Mouse (Mus musculus) kidney, embryonic 14.5 days (tissue): ENCODE measurements at regions not wholly inside any gene's neighbourhood (a gene's known extent, or its start where the extent isn't known, plus 50 kb on each side); places are given as distances from the start of the nearest gene placed in this dataset.

Experiments used
- ATAC-seq: fragments of 200-750 bp; cut with Nextera tagmentation; 2 replicates; pipeline ENCODE4 v1.8.0; 2017; ENCODE audit warnings: moderate number of reproducible peaks, mild to moderate bottlenecking, moderate TSS enrichment, moderate library complexity; ENCODE audit not compliant: low FRiP score, low TSS enrichment
- H3K27ac ChIP-seq: fragments of 300-500 bp; sonication (generic); 2 replicates; pipeline ENCODE4 v1.5.1; 2014; ENCODE audit warnings: low read depth, mild to moderate bottlenecking, low read length, moderate library complexity, mixed read lengths
- H3K27me3 ChIP-seq: fragments of 300-500 bp; sonication (generic); 2 replicates; pipeline ENCODE4 v1.6.1; 2014; ENCODE audit warnings: mild to moderate bottlenecking, low read length; ENCODE audit not compliant: control insufficient read depth, insufficient read depth
- H3K36me3 ChIP-seq: fragments of 300-500 bp; sonication (generic); 2 replicates; pipeline ENCODE4 v1.6.1; 2014; ENCODE audit warnings: low read length, mixed read lengths; ENCODE audit not compliant: control insufficient read depth, insufficient read depth
- H3K4me1 ChIP-seq: fragments of 300-500 bp; sonication (generic); 2 replicates; pipeline ENCODE4 v1.6.1; 2014; ENCODE audit warnings: low read length, mixed read lengths; ENCODE audit not compliant: control insufficient read depth, insufficient read depth
- H3K4me2 ChIP-seq: fragments of 300-500 bp; sonication (generic); replicated peaks from 2 replicates; pipeline ENCODE4 v1.6.1; 2014; ENCODE audit warnings: low read depth, mild to moderate bottlenecking, low read length
- H3K4me3 ChIP-seq: fragments of 300-500 bp; sonication (generic); 2 replicates; pipeline ENCODE4 v1.5.1; 2014; ENCODE audit warnings: mild to moderate bottlenecking, low read length
- H3K9ac ChIP-seq: fragments of 300-500 bp; sonication (generic); 2 replicates; pipeline ENCODE4 v1.6.1; 2014; ENCODE audit warnings: low read depth, mild to moderate bottlenecking, low read length, moderate library complexity
- H3K9me3 ChIP-seq: fragments of 300-500 bp; sonication (generic); 2 replicates; pipeline ENCODE4 v1.6.1; 2016; ENCODE audit warnings: low read length; ENCODE audit not compliant: control insufficient read depth
- WGBS: fragments of 180-500 bp; shearing (Covaris S2); extraction: QIAGEN DNeasy Blood & Tissue Kit; methylation state at CpG from one replicate; pipeline ENCODE4 v1.1.7; 2014; 5-methylcytosine and 5-hydroxymethylcytosine counted together

DNA sequence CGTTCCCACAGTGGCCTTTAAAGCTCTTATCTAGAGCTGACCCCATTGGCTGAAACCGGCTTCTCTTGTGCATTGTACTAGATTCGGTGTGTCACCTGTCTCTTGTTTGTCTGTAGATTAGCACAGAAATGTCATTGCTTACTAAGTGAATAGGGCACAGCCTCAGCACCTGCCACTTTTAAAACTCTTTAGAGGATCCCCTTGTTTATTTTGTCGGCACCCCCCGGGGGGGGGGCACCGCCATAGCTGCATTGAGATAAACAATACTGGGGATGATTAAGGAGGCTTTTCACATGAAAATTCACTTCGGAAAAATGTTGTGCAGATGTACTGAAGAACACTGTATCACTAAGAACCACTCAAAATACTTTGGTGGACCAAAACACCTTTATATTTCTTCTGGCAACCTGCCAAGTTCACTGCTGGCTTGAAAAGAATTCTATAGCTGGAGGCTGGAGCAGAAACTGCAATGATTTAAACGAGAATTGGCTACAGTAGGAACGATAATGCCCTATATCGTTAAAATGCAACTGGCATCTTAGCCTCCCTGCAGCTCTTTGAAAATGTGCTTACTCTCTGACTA, 278.6 kb downstream of the Tox3 start:
- Histone ChIP-seq H3K4me2 (no peak overlapping the region), H3K36me3 (no peaks in the 10 kb centered on the region), H3K4me3 (no peak overlapping the region), H3K9ac (no peak overlapping the region), H3K27ac (peak overlapping the region; percentile 14; the same call in 1 of the 2 replicates), H3K9me3 (no peaks in the 10 kb centered on the region), H3K27me3 (no peaks in the 10 kb centered on the region), H3K4me1 (0 out of 2 replicates have a peak, but pooled peaks cover 4% of the 10 kb centered on the region)
- WGBS, result 30% methylated on average over 10 of the region's 10 CpGs
- ATAC-seq, result no peak

DNA sequence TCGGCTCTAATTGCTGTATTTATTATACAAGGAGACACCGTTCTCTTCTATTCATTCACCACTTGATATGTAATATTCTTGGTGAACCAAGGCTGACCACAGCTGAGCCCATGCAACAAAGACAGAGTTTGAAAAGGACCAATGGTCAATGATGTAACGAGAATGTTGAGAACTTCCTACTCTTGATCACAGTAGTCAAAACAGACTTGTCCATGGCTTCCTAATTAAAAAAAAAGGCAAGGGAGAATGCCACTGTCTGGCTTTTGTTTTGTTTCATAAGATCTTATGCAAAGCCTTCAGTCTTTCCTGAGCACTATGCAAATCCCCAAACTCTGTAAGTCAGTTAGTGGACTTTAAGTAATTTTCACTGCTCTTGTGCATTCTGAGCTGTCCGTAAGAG, 279.7 kb downstream of the Tox3 start:
- 90% methylated on average over 4 of the region's 4 CpGs for WGBS

DNA sequence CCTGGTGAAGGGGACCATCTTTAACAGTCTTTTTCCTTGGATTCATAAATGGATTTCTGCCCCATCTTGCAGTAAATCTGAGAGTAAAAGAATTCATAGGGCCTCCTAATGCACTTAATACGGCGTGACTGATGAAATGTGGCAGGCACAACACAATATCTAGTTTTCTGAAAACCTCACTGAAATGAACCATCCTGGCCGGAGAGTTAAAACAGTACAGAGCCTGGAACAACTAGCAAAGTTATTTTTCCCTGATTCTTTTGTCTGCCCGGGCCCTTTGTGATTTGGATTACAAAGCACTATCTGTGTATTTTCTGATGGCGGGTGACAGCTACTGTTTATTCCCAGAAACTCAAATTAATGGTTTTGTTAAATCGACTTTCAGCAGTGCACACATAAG, 283.8 kb downstream of the Tox3 start:
- Histone ChIP-seq H3K4me2 (no peak overlapping the region), H3K27ac (no peak overlapping the region), H3K9me3 (no peaks in the 10 kb centered on the region), H3K9ac (no peak overlapping the region), H3K4me1 (0 out of 2 replicates have a peak, but pooled peaks cover under 1% of the 10 kb centered on the region), H3K36me3 (no peaks in the 10 kb centered on the region), H3K27me3 (no peaks in the 10 kb centered on the region), H3K4me3 (no peak overlapping the region)
- 62% methylated on average over 6 of the region's 6 CpGs for WGBS
- ATAC-seq, result no peak

More for the DNA sequence above, 279.7 kb downstream of the Tox3 start:
- ATAC-seq, result no peak
- Histone ChIP-seq H3K4me1 (0 out of 2 replicates have a peak, but pooled peaks cover 4% of the 10 kb centered on the region), H3K4me2 (no peak overlapping the region), H3K27ac (no peak overlapping the region), H3K4me3 (no peak overlapping the region), H3K27me3 (no peaks in the 10 kb centered on the region), H3K9me3 (no peaks in the 10 kb centered on the region), H3K9ac (no peak overlapping the region), H3K36me3 (no peaks in the 10 kb centered on the region)

DNA sequence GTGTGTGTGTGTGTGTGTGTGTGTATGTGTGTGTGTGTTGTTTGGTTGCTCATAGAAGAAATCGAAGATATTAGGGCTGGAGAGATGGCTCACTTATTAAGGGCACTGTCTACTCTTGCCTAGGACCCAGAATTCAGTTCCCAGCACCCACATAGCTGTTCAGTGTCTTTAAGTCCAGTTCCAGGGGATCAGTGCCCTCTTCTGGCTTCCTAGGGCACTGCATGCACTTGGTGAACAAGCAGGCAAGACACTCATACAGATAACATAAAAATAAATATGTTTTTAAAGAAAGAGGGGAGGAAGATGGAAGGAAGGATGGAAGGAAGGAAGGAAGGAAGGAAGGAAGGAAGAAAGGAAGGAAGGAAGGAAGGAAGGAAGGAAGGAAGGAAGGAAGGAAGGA, 284.9 kb downstream of the Tox3 start:
- H3K4me2 ChIP-seq, result no peak overlapping the region
- WGBS, result 96% methylated on average over 1 of the region's 1 CpGs
- no peaks in the 10 kb centered on the region for H3K9me3 ChIP-seq
- H3K4me1 ChIP-seq, result no peaks in the 10 kb centered on the region
- H3K27ac ChIP-seq, result no peak overlapping the region
- no peaks in the 10 kb centered on the region for H3K36me3 ChIP-seq
- ATAC-seq, result no peak
- H3K9ac ChIP-seq, result no peak overlapping the region
- no peaks in the 10 kb centered on the region for H3K27me3 ChIP-seq
- no peak overlapping the region for H3K4me3 ChIP-seq

DNA sequence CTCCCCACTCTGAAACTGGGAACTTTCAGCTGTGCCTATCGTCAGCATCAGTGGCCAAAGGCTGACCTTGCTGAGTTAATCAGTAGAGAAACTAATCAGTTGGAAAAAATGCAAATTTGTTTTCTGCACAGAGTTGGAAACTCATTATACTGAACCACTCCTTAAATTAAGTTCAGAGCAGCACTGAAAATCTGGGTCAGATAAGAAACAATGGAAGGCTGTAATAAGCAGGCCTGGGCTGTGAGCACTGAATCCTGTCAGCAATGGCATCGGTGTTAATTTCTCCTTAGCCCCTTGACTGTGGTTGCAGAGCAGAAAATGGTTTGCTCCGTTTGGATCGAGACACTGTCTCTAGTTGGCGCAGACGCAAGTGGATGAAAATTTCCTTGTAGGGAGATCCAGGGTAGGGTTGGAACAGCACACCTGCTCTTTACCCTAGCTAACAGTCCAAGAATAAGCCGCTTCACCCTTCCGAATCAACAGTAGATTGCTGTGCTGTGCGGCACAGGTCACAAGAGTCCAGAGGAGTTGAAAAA, 289.4 kb downstream of the Tox3 start:
- Histone ChIP-seq H3K27ac (peak overlapping the region; percentile 60), H3K9ac (no peak overlapping the region), H3K4me2 (no peak overlapping the region), H3K27me3 (no peaks in the 10 kb centered on the region), H3K9me3 (no peaks in the 10 kb centered on the region), H3K4me3 (no peak overlapping the region), H3K4me1 (no peaks in the 10 kb centered on the region), H3K36me3 (no peaks in the 10 kb centered on the region)
- peak; percentile 73; the same call in 1 of the 2 replicates for ATAC-seq
- WGBS, result 75% methylated on average over 9 of the region's 9 CpGs

DNA sequence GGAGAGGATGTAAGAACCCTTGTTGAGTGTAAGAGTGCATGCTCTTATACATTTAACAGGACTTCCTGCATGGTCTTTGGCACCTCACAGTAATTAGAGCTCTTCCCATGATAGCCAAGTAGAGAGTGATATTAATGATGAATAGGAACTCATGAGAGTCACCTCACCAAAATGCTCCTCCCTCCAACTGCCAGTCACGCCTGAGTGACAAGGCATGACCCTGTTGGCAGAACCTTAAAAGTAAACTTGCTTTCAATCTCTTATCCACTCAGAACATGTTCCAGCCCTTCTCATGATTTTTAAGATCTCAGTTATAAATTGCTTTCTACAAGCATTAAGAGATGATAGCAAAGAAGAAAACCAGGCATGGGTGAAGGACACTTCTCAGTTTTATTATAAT, 291.8 kb downstream of the Tox3 start:
- H3K4me2 ChIP-seq, result no peak overlapping the region
- no peak overlapping the region for H3K27ac ChIP-seq
- ATAC-seq, result no peak
- H3K4me3 ChIP-seq, result no peak overlapping the region
- 82% methylated on average over 1 of the region's 1 CpGs for WGBS
- H3K36me3 ChIP-seq, result no peaks in the 10 kb centered on the region
- no peaks in the 10 kb centered on the region for H3K9me3 ChIP-seq
- no peaks in the 10 kb centered on the region for H3K4me1 ChIP-seq
- no peaks in the 10 kb centered on the region for H3K27me3 ChIP-seq
- no peak overlapping the region for H3K9ac ChIP-seq

DNA sequence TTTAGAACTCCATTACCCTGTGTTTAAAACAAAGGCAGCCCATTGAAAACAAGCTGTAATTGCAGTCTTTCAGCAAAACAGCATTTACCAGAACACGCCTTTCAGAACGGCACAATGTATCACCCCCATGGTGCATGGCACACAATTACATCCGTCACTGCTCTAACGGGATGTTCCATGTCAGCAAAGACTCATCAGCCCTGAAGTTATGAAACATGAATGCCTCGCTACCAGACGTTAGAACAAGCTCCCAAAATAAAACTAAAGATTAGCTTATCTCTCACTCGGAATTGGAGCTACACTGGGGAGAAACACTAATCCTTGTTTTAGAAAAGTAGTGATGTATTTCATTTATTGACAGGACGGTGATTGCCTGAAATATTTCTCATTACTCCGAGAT, 301.4 kb downstream of the Tox3 start:
- H3K36me3 ChIP-seq, result no peaks in the 10 kb centered on the region
- H3K27me3 ChIP-seq, result no peaks in the 10 kb centered on the region
- 89% methylated on average over 9 of the region's 9 CpGs for WGBS
- no peak overlapping the region for H3K4me3 ChIP-seq
- ATAC-seq, result no peak
- H3K4me2 ChIP-seq, result no peak overlapping the region
- no peak overlapping the region for H3K27ac ChIP-seq
- no peaks in the 10 kb centered on the region for H3K9me3 ChIP-seq
- H3K4me1 ChIP-seq, result no peaks in the 10 kb centered on the region
- H3K9ac ChIP-seq, result no peak overlapping the region

DNA sequence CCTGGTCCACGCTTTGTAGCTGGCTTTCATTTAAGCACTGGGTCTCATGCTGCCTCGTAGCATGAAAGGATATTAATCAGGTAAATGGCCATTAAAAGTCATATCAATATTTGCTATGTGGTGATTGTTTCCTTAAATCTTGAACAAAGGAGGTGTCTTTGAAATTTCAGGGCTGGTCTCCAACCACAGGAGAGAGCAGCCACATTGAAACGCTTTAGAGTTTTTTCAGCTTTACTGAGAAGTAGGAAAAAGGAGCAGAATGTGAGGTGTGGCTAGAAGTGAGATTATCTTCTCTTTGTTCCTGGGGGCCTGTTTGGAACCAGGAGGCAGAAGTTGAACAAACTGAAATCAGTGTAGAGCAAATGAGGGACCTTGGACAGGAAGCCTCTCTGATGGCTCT, 311.7 kb downstream of the Tox3 start:
- Histone ChIP-seq H3K4me1 (no peaks in the 10 kb centered on the region), H3K4me3 (no peak overlapping the region), H3K9me3 (no peaks in the 10 kb centered on the region), H3K27ac (no peak overlapping the region), H3K27me3 (no peaks in the 10 kb centered on the region), H3K9ac (no peak overlapping the region), H3K36me3 (no peaks in the 10 kb centered on the region), H3K4me2 (no peak overlapping the region)
- 72% methylated on average over 3 of the region's 3 CpGs for WGBS
- no peak for ATAC-seq

DNA sequence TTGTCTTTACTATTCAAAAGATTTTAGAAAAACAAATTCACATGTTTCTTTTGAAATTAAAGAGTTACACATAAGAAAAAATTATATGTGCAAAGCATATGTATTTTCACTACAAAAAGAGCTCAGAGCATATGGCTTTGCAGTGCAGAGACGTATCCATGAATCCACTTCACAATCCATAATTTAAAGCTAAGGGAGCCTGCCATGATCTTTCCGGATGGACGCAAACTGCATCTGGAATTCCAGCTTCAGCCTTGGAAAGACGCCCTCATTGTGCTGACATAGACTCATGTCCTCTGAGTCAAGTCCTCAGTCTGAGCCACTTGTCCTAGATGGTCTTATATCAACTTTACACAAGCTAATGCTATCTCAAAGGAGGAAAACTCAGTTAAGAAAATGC, 315.6 kb downstream of the Tox3 start:
- no peak overlapping the region for H3K4me3 ChIP-seq
- H3K9ac ChIP-seq, result no peak overlapping the region
- H3K4me1 ChIP-seq, result no peaks in the 10 kb centered on the region
- no peak overlapping the region for H3K4me2 ChIP-seq
- H3K27ac ChIP-seq, result no peak overlapping the region
- H3K27me3 ChIP-seq, result no peaks in the 10 kb centered on the region
- no peaks in the 10 kb centered on the region for H3K36me3 ChIP-seq
- no peaks in the 10 kb centered on the region for H3K9me3 ChIP-seq
- WGBS, result 89% methylated on average over 4 of the region's 4 CpGs
- no peak for ATAC-seq
